Mouse (Mus musculus) liver, embryonic 12.5 days (tissue): ENCODE measurements around the gene Minpp1. TPM values are rescaled to one million over a fixed set of nuclear protein-coding genes. Genes with fewer than 3 reads are reported as not detected.
"Not testable (repeated sequence)": the region's sequence is repeated elsewhere in the genome, so short reads cannot be mapped to it uniquely, and the experiment has no call there.

Experiments used
- ATAC-seq: fragments of 200-750 bp; cut with Nextera tagmentation; 2 replicates; pipeline ENCODE4 v1.8.0; 2017; ENCODE audit warnings: moderate number of reproducible peaks, mild to moderate bottlenecking, moderate library complexity
- H3K27ac ChIP-seq: fragments of 300-500 bp; sonication (generic); 2 replicates; pipeline ENCODE4 v1.5.1; 2016; ENCODE audit warnings: mild to moderate bottlenecking
- H3K27me3 ChIP-seq: fragments of 300-500 bp; sonication (generic); replicated peaks from 2 replicates; pipeline ENCODE4 v1.6.1; 2016; ENCODE audit warnings: mild to moderate bottlenecking, moderate library complexity
- H3K36me3 ChIP-seq: fragments of 300-500 bp; sonication (generic); 2 replicates; pipeline ENCODE4 v1.6.1; 2016; ENCODE audit warnings: mild to moderate bottlenecking, moderate library complexity
- H3K4me1 ChIP-seq: fragments of 300-500 bp; sonication (generic); 2 replicates; pipeline ENCODE4 v1.6.1; 2016
- H3K4me2 ChIP-seq: fragments of 300-500 bp; sonication (generic); 2 replicates; pipeline ENCODE4 v1.6.1; 2016; ENCODE audit warnings: mild to moderate bottlenecking, moderate library complexity
- H3K4me3 ChIP-seq: fragments of 300-500 bp; sonication (generic); 2 replicates; pipeline ENCODE4 v1.5.1; 2016; ENCODE audit warnings: mild to moderate bottlenecking, moderate library complexity
- H3K9ac ChIP-seq: fragments of 300-500 bp; sonication (generic); 2 replicates; pipeline ENCODE4 v1.6.1; 2016; ENCODE audit warnings: mild to moderate bottlenecking, moderate library complexity
- H3K9me3 ChIP-seq: fragments of 300-500 bp; sonication (generic); replicated peaks from 2 replicates; pipeline ENCODE4 v1.6.1; 2016; ENCODE audit warnings: mild to moderate bottlenecking, moderate library complexity
- WGBS: fragments of 180-500 bp; shearing (Covaris S2); methylation state at CpG from one replicate; pipeline ENCODE4 v1.1.7; 2016; ENCODE audit not compliant: insufficient replicate concordance; 5-methylcytosine and 5-hydroxymethylcytosine counted together
- polyA plus RNA-seq: library from polyadenylated mRNA; unstranded; fragments of >200 nt; fragmentation: Nextera tagmentation; extraction: Ambion mirVana; gene quantifications from 2 replicates; pipeline ENCODE4 v1.2.1, GENCODE M21; 2016

Gene Minpp1
- 118 and 120 TPM in 2 replicates for polyA plus RNA-seq

- H3K4me1 ChIP-seq, result peaks cover 65% of the 10 kb centered on the region
- WGBS, result under 1% methylated on average over 64 of the region's 64 CpGs
- peak within 1 kb of the TSS; percentile 87 for H3K4me3 ChIP-seq
- peak within 1 kb of the TSS; percentile 82 for H3K4me2 ChIP-seq
- ATAC-seq, result peak; percentile 78
- no peaks in the 10 kb centered on the region for H3K27me3 ChIP-seq
- no peaks in the 10 kb centered on the region for H3K9me3 ChIP-seq
- peak within 1 kb of the TSS; percentile 95 for H3K27ac ChIP-seq
- peak within 1 kb of the TSS; percentile 95 for H3K9ac ChIP-seq
- peaks cover 6% of the 10 kb centered on the region for H3K36me3 ChIP-seq
Observed at GRCm38 (mm10) chr19:32485681-32486105, at the start of gene Minpp1. TSS of gene Minpp1 (plus strand) at chr19:32485769.

- no peak for ATAC-seq
Observed at GRCm38 (mm10) chr19:32439356-32439755, 46.2 kb upstream of the Minpp1 start.

GRCm38 (mm10) chr19:32441568-32441967 is 44.0 kb upstream of the Minpp1 start:
- 86% methylated on average over 11 of the region's 11 CpGs for WGBS
- H3K4me2 ChIP-seq, result no peak overlapping the region
- no peaks in the 10 kb centered on the region for H3K27me3 ChIP-seq
- ATAC-seq, result no peak
- no peak overlapping the region for H3K9ac ChIP-seq
- peaks cover 5% of the 10 kb centered on the region; the same call in 1 of the 2 replicates for H3K4me1 ChIP-seq
- H3K27ac ChIP-seq, result no peak overlapping the region
- H3K36me3 ChIP-seq, result no peaks in the 10 kb centered on the region
- no peaks in the 10 kb centered on the region; the same call in 1 of the 2 replicates for H3K9me3 ChIP-seq
- no peak overlapping the region for H3K4me3 ChIP-seq

More at GRCm38 (mm10) chr19:32439356-32439755, 46.2 kb upstream of the Minpp1 start:
- peaks cover 5% of the 10 kb centered on the region; the same call in 1 of the 2 replicates for H3K4me1 ChIP-seq
- no peaks in the 10 kb centered on the region for H3K27me3 ChIP-seq
- H3K27ac ChIP-seq, result no peak overlapping the region
- no peaks in the 10 kb centered on the region; the same call in 1 of the 2 replicates for H3K9me3 ChIP-seq
- WGBS, result 68% methylated on average over 2 of the region's 2 CpGs
- H3K4me3 ChIP-seq, result no peak overlapping the region
- no peak overlapping the region for H3K9ac ChIP-seq
- H3K36me3 ChIP-seq, result no peaks in the 10 kb centered on the region
- no peak overlapping the region for H3K4me2 ChIP-seq

GRCm38 (mm10) chr19:32448931-32449330 is 36.6 kb upstream of the Minpp1 start:
- no peak overlapping the region for H3K9ac ChIP-seq
- H3K27ac ChIP-seq, result no peak overlapping the region
- H3K36me3 ChIP-seq, result no peaks in the 10 kb centered on the region
- H3K27me3 ChIP-seq, result no peaks in the 10 kb centered on the region
- WGBS, result 84% methylated on average over 10 of the region's 10 CpGs
- no peak overlapping the region for H3K4me2 ChIP-seq
- no peaks in the 10 kb centered on the region for H3K9me3 ChIP-seq
- H3K4me1 ChIP-seq, result no peaks in the 10 kb centered on the region
- no peak overlapping the region for H3K4me3 ChIP-seq
- no peak for ATAC-seq

- no peak for ATAC-seq
- no peak overlapping the region for H3K27ac ChIP-seq
- H3K4me1 ChIP-seq, result no peaks in the 10 kb centered on the region
- H3K4me3 ChIP-seq, result no peak overlapping the region
- no peaks in the 10 kb centered on the region for H3K27me3 ChIP-seq
- H3K9ac ChIP-seq, result no peak overlapping the region
- H3K9me3 ChIP-seq, result no peaks in the 10 kb centered on the region
- no peak overlapping the region for H3K4me2 ChIP-seq
- WGBS, result 63% methylated on average over 4 of the region's 4 CpGs
- no peaks in the 10 kb centered on the region for H3K36me3 ChIP-seq
Observed at GRCm38 (mm10) chr19:32452231-32452630, 33.3 kb upstream of the Minpp1 start.

- H3K4me2 ChIP-seq, result no peak overlapping the region
- no peak overlapping the region for H3K4me3 ChIP-seq
- WGBS, result 75% methylated on average over 2 of the region's 2 CpGs
- no peaks in the 10 kb centered on the region for H3K9me3 ChIP-seq
- no peak overlapping the region for H3K27ac ChIP-seq
- no peak for ATAC-seq
- H3K4me1 ChIP-seq, result no peaks in the 10 kb centered on the region
- no peak overlapping the region for H3K9ac ChIP-seq
- H3K27me3 ChIP-seq, result no peaks in the 10 kb centered on the region
- no peaks in the 10 kb centered on the region for H3K36me3 ChIP-seq
Observed at GRCm38 (mm10) chr19:32456744-32457143, 28.8 kb upstream of the Minpp1 start.

DNA sequence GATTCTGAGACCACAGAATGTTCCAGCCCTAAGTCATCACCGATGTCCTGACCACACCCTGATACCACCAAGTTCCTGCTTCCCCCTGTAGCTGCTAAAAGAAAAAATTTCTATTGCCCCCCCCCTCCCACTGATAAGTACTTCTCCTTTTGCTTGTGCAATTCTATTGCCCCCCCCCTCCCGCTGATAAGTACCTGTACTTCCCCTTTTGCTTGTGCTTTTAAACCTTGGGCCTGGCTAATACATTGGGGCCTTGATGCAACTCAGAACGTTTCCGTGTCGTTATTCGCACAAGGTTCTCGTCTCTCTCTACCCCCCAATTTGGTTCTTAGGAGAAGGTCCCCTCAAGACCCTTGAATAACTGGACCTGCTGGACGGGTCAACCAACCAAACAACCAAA is 27.9 kb upstream of the Minpp1 start:
- H3K9me3 ChIP-seq, H3K9ac ChIP-seq, H3K27me3 ChIP-seq, H3K36me3 ChIP-seq, H3K4me3 ChIP-seq, H3K4me2 ChIP-seq, H3K4me1 ChIP-seq, H3K27ac ChIP-seq, ATAC-seq: not testable (repeated sequence)
- WGBS, result 78% methylated on average over 8 of the region's 8 CpGs

DNA sequence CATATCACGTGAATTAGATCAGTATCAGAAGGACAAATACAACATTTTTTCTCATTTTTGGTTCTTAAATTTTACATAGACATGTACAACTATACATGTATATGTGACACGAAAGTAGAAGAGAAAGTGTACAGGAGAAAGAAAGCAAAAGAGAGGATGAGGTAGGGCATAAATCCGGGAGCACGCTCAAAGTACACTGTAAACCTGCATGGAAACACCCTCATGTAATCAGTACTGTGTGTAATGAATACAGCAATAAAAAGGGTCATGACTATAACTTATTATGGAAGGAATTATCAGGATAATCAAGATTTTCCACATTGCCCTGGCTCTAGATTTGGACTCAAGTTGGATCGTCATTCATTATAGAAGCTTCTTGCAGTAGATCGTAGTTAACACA is 22.5 kb upstream of the Minpp1 start:
- WGBS, result 83% methylated on average over 6 of the region's 6 CpGs
- Histone ChIP-seq H3K9me3 (no peaks in the 10 kb centered on the region), H3K27ac (no peak overlapping the region), H3K27me3 (no peaks in the 10 kb centered on the region), H3K36me3 (no peaks in the 10 kb centered on the region), H3K4me1 (peaks cover 12% of the 10 kb centered on the region; the same call in 1 of the 2 replicates), H3K9ac (no peak overlapping the region), H3K4me3 (no peak overlapping the region), H3K4me2 (no peak overlapping the region)
- ATAC-seq, result no peak

DNA sequence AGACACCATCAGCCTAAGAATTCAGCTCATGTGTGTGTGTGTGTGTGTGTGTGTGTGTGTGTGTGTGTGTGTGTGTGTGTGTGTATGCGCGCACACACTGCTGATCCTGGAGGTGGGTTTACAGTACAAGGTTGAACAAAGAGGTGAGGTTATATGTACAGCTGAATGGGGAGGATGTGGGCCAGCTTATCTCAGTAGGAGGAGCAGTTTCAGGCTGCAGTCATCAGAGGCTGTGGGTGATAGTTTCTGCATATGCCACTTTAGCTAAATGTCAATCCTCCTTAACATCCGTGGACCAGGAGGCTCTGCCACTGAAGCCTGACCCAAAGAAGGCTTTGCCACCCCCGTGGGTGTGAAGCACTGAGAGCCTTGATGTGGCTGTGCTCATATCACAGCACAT is 20.3 kb upstream of the Minpp1 start:
- Histone ChIP-seq H3K9ac (no peak overlapping the region), H3K36me3 (no peaks in the 10 kb centered on the region), H3K4me2 (no peak overlapping the region), H3K27me3 (no peaks in the 10 kb centered on the region), H3K4me3 (no peak overlapping the region), H3K9me3 (no peaks in the 10 kb centered on the region), H3K27ac (no peak overlapping the region), H3K4me1 (peaks cover 16% of the 10 kb centered on the region; the same call in 1 of the 2 replicates)
- WGBS, result 65% methylated on average over 4 of the region's 4 CpGs
- ATAC-seq, result no peak

- Histone ChIP-seq H3K4me1 (peaks cover 25% of the 10 kb centered on the region), H3K9me3 (no peaks in the 10 kb centered on the region), H3K27ac (no peak within 1 kb of the TSS), H3K4me2 (no peak within 1 kb of the TSS), H3K9ac (no peak within 1 kb of the TSS), H3K4me3 (no peak within 1 kb of the TSS), H3K27me3 (no peaks in the 10 kb centered on the region), H3K36me3 (no peaks in the 10 kb centered on the region)
- no peak for ATAC-seq
- 65% methylated on average over 6 of the region's 6 CpGs for WGBS
Observed at GRCm38 (mm10) chr19:32466478-32466877, 19.1 kb upstream of the Minpp1 start, which contains the start of gene Rpl9-ps6. TSS of gene Rpl9-ps6 (minus strand) at chr19:32466578.

- Histone ChIP-seq H3K9ac (no peak overlapping the region), H3K4me2 (no peak overlapping the region), H3K27ac (no peak overlapping the region), H3K4me3 (no peak overlapping the region), H3K9me3 (no peaks in the 10 kb centered on the region), H3K27me3 (no peaks in the 10 kb centered on the region), H3K36me3 (no peaks in the 10 kb centered on the region), H3K4me1 (peaks cover 25% of the 10 kb centered on the region)
- no peak for ATAC-seq
- 58% methylated on average over 5 of the region's 5 CpGs for WGBS
Observed at GRCm38 (mm10) chr19:32467325-32467724, 18.2 kb upstream of the Minpp1 start.

GRCm38 (mm10) chr19:32470059-32470497 is 15.5 kb upstream of the Minpp1 start:
- H3K27ac ChIP-seq, result no peak overlapping the region
- peaks cover 28% of the 10 kb centered on the region for H3K4me1 ChIP-seq
- peak; percentile 32; the same call in 1 of the 2 replicates for ATAC-seq
- H3K27me3 ChIP-seq, result no peaks in the 10 kb centered on the region
- peak overlapping the region; percentile 36 for H3K4me2 ChIP-seq
- 30% methylated on average over 6 of the region's 6 CpGs for WGBS
- no peak overlapping the region for H3K9ac ChIP-seq
- no peak overlapping the region for H3K4me3 ChIP-seq
- no peaks in the 10 kb centered on the region for H3K9me3 ChIP-seq
- H3K36me3 ChIP-seq, result no peaks in the 10 kb centered on the region
